ENCODE assay signal across 16 mouse cellular contexts in the genomic region with DNA sequence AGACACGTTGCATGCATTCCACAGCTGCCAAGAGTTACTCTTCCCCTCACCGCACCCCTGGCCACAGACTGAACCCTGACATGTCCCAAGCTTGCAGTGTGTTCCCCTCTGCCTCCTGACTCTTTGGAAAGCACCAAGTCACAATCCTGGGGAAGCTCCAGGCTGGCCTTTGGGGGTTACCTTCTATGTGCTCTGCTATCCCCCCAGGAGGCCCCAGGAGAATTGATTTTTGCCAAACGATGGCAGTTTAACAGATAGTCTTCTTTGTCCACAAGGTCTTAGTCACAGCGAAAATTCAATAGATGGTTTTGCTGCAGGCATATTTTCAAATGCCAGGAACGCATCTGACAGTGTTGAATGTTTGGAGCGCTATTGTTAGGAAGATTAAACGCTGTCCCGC.
"Had no signal": no experiment of that assay in that cellular context is flagged by ENCODE, and none has a peak within 500 bp of the region (broad histone marks: within the 10 kb centered on the region; RNA-seq: fewer than 3 reads in every experiment).

No protein-coding gene starts in this region.

- H3K4me3 ChIP-seq: kidney, embryonic 15.5 days; left cerebral cortex, adult 2 months; liver, embryonic 13.5 days; midbrain, embryonic 12.5 days; stomach, embryonic 15.5 days had no signal

- H3K27ac ChIP-seq: kidney, embryonic 15.5 days; left cerebral cortex, adult 2 months; liver, embryonic 13.5 days; midbrain, embryonic 12.5 days; stomach, embryonic 15.5 days had no signal

- H3K4me1 ChIP-seq: kidney, embryonic 15.5 days; liver, embryonic 13.5 days; stomach, embryonic 15.5 days had no signal

- H3K4me2 ChIP-seq: kidney, embryonic 15.5 days; liver, embryonic 13.5 days; midbrain, embryonic 12.5 days; stomach, embryonic 15.5 days had no signal

- DNase-seq: kidney, adult 11 months; kidney, adult 8-10 months; kidney, postnatal 10 days; kidney, postnatal 36 days; layer of hippocampus, postnatal 36 days; liver, embryonic 13.5 days; lung, adult 2 months; lung, postnatal 14 days; lung, postnatal 4 days; right cerebral cortex, postnatal 25 days; spleen, adult 18-20 months; thymus, postnatal 25 days had no signal

- H3K9ac ChIP-seq: kidney, embryonic 15.5 days; liver, embryonic 13.5 days; midbrain, embryonic 12.5 days; stomach, embryonic 15.5 days had no signal

- H3K36me3 ChIP-seq: kidney, embryonic 15.5 days; liver, embryonic 13.5 days; midbrain, embryonic 12.5 days; stomach, embryonic 15.5 days had no signal

- H3K27me3 ChIP-seq: kidney, embryonic 15.5 days; liver, embryonic 13.5 days; midbrain, embryonic 12.5 days; stomach, embryonic 15.5 days had no signal

- H3K9me3 ChIP-seq: kidney, embryonic 15.5 days; liver, embryonic 13.5 days; midbrain, embryonic 12.5 days; stomach, embryonic 15.5 days had no signal
